Mouse (Mus musculus): Measurements from ENCODE around the gene Trmt13.
"Not testable (repeated sequence)": the region's sequence is repeated elsewhere in the genome, so short reads cannot be mapped to it uniquely, and the experiment has no call there.

Trmt13 gene

GRCm38 (mm10) chr3:116614295-116614892, at the start of gene Trmt13:
Trmt13 (minus strand) TSS chr3:116614587.
- no peak for DNase-seq (ENCODE audit: low spot score)

DNA sequence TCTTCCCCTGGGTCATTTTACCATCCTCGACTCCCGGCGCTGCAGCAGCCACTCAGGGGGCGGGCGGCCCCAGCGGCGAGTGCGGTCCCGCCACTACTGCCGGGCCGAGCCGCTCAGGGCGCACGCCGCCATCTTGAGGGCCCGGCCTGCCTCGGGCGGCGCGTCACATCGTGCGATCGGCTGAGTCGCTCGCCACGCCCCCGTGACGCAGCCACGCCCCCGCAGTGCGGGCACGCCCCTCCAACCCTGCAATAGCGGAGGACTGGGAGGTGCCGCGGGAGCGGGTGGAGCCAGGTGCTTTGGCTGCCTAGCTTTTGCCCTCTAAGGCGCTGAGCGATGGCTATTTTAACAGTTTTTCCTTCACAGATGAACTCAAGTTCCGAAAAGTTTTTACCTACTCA, 48.1 kb upstream of the Trmt13 start, which contains the start of gene Mfsd14a:
Gene Mfsd14a, minus strand, starts transcription at position 215 of the 401 bp plus-strand sequence.
- DNase-seq (ENCODE audit: low spot score): peak; percentile 98

GRCm38 (mm10) chr3:116661870-116662414, 47.6 kb upstream of the Trmt13 start:
- DNase-seq (ENCODE audit: low spot score): no peak

- peak; percentile 45 for DNase-seq (ENCODE audit: low spot score)
These were observed 47.0 kb upstream of the Trmt13 start for GRCm38 (mm10) chr3:116661288-116661869.

GRCm38 (mm10) chr3:116659856-116660430, 45.6 kb upstream of the Trmt13 start:
- DNase-seq (ENCODE audit: low spot score): no peak

- DNase-seq (ENCODE audit: low spot score): no peak
These were observed 44.7 kb upstream of the Trmt13 start for GRCm38 (mm10) chr3:116658928-116659565.

- DNase-seq (ENCODE audit: low spot score): no peak
These were observed 42.0 kb upstream of the Trmt13 start for GRCm38 (mm10) chr3:116656184-116656965.

DNA sequence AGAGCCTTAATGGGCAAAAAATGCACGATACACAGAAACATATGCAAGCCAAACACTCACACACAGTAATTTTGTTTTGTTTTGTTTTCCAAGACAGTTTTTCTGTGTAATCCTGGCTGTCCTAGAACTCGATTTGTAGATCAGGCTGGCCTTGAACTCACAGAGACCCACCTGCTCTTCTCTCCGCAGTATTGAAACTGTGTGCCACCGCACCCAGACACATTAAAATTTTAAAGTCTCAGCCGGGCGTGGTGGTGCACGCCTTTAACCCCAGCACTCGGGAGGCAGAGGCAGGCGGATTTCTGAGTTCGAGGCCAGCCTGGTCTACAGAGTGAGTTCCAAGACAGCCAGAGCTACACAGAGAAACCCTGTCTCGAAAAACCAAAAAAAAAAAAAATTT, 39.7 kb upstream of the Trmt13 start:
- not testable (repeated sequence) for DNase-seq (ENCODE audit: low spot score)

- DNase-seq (ENCODE audit: low spot score): no peak
These were observed 39.0 kb upstream of the Trmt13 start for GRCm38 (mm10) chr3:116653278-116653945.

DNA sequence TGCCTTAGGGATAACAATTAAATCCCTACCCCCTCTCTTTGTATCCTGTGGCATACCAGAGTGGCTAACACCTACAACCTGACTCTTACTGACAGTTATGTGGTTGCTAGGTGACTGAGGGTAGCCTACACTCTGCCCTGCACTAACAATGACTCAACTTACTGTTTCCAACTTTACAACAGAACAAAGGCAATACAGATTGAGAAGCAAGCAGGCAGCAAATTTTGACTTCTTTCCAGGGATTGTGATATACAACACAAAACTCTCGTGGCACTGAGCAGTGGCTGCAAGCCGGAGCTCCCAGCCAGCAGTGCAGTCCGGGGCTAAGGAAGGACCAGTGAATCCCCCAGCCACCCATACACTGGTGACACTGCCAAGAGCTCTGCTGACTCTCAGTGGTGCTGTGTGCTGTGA, 37.7 kb upstream of the Trmt13 start:
- DNase-seq (ENCODE audit: low spot score): no peak

- no peak for DNase-seq (ENCODE audit: low spot score)
These were observed 36.3 kb upstream of the Trmt13 start for GRCm38 (mm10) chr3:116650698-116651097.

DNA sequence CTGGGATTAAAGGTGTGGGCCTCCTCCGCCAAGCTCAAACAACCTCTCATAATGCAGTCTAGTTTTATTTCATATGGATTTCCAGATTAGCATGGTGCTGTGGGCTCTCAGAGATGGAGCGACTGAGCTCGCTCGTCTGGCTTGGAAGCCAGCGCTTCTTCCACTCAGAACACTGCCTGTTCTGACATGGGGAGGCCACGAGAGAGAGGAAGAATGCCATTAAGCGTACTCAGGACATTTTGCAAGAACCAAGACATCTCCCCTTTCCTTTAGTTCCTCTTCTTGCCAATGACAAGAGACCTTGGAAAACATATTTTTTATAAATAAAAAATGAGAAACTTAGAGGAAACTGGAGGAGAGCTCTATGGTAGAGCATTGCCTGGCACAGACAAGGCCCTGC, 34.4 kb upstream of the Trmt13 start:
- no peak for DNase-seq (ENCODE audit: low spot score)

GRCm38 (mm10) chr3:116646387-116646786, 32.0 kb upstream of the Trmt13 start:
- DNase-seq (ENCODE audit: low spot score): no peak

- DNase-seq (ENCODE audit: low spot score): no peak
These were observed 28.0 kb upstream of the Trmt13 start for GRCm38 (mm10) chr3:116642373-116642772.

DNA sequence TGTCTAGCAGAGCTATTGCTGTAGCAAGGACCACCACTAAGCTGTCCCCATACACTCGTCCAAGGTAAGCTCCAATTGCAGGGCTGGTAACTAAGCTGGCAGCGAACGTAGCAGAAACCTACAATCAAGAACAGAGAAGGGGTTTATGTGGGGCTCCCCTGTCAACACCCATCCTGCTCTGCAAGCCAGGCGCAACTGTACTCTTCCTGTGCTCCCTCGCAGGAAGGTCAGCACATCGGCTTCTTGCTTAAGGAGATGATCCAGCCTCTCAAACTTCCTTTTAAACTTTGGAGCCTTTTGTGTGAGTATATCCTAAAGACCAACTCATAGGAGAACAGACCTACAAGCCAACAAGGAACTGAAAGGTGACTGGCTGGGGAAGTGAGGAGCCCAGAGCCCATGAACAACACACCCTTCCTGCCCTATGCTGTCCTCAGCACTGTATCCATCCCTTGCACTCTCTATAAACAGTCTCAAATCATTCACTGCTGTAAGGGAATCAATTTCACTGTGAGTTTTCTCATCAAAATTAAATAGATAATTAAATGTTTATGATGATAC, 27.5 kb upstream of the Trmt13 start:
- DNase-seq (ENCODE audit: low spot score): no peak

- DNase-seq (ENCODE audit: low spot score): no peak
These were observed 25.6 kb upstream of the Trmt13 start for GRCm38 (mm10) chr3:116640024-116640423.

GRCm38 (mm10) chr3:116638572-116638971, 24.2 kb upstream of the Trmt13 start:
- no peak for DNase-seq (ENCODE audit: low spot score)

DNA sequence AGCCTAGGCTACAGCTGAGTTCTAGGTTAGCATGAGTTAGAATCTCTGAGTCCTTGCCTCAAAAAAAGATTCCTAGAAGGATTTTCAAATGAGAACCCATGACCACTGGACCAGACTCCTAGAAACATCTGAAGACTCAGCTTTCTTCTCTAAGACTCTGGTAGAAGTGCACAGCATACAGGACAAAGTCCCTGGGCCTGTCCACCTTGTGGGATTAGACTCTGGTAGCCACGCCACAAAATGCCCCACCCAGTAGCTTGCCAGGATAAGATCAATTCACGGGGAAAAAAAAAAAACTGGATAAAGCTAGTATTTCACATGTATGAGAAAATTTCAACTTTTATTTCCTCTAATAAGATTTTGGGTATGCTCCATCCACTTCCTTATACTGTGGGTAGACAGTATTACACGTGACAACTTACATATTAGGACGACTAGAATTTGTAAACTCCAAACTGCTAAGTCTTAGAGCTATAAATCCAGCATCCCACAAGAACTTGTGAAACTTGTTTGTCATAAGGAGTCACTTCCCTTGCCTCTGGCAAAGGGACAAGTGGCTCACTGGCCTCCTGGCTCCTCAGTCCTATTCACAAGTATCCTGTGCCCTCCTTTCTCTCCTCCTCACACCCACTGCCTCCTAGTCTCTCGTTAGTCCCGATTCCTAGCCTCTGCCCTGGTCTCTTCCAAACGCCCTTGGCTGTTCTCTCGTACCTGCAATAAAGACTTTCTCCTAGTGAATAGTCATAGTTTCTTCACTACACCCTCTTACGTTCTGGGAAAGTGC, 23.5 kb upstream of the Trmt13 start:
- no peak for DNase-seq (ENCODE audit: low spot score)

DNA sequence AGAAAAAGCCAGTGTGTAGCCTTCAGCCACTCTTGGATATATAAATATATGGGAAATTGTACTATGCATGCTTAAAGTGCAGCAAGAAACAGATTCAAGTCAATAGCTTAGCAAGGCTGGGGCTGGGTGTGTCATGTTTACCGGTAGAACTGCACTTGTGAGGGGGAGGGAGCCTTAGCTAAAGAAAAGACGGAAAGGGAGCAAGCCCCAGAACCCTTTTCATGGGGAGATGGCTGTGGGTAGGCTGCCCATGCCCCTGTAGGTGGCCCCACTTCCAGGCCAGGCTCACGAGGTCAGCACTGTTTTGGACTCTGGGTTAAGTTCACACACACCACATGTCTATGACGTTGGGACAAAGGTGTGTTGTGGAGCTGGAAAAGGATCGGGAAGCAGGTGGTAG, 21.4 kb upstream of the Trmt13 start:
- no peak for DNase-seq (ENCODE audit: low spot score)

- no peak for DNase-seq (ENCODE audit: low spot score)
These were observed 20.5 kb upstream of the Trmt13 start for GRCm38 (mm10) chr3:116634853-116635252.

Measured in retina, embryonic 14.5 days (tissue).